8 mouse cellular contexts compared by ENCODE assay signal in genomic region chr11:3650141-3650540, GRCm38 (mm10). TPM values are rescaled to one million over a fixed set of nuclear protein-coding genes. Genes with fewer than 3 reads are reported as not detected.
DNase-seq lines count a peak whose midpoint lies in the region; ATAC-seq and TF ChIP-seq lines count a peak whose summit lies in the region.

No protein-coding gene starts in this region.

- H3K4me1 ChIP-seq in kidney, embryonic 14.5 days (ENCODE audit: control insufficient read depth, insufficient read depth, low read length), result no peaks in the 10 kb centered on the region; the same call in 1 of the 2 replicates
- H3K4me1 ChIP-seq in embryonic facial prominence, embryonic 12.5 days, result peaks cover 12% of the 10 kb centered on the region; the same call in 1 of the 2 replicates
- H3K4me1 ChIP-seq in intestine, embryonic 15.5 days (replicated peaks), result peaks cover 3% of the 10 kb centered on the region
- H3K4me1 ChIP-seq in midbrain, postnatal 0 days (ENCODE audit: insufficient read depth, low read length), result peaks cover 11% of the 10 kb centered on the region

- no peak for DNase-seq in kidney, postnatal 10 days
- DNase-seq in midbrain, postnatal 0 days (ENCODE audit: low spot score), result no peak
- DNase-seq in spleen, adult 18-20 months, result no peak
- no peak for DNase-seq in layer of hippocampus, postnatal 36 days
- DNase-seq in frontal cortex, postnatal 14 days (ENCODE audit: low spot score in 2 of 2), result no peak

- peak overlapping the region; percentile 73 for H3K4me2 ChIP-seq in kidney, embryonic 14.5 days (replicated peaks; ENCODE audit: low read depth, low read length)
- H3K4me2 ChIP-seq in embryonic facial prominence, embryonic 12.5 days (replicated peaks), result peak overlapping the region; percentile 65
- peak overlapping the region; percentile 88 for H3K4me2 ChIP-seq in intestine, embryonic 15.5 days (replicated peaks)
- peak overlapping the region; percentile 83 for H3K4me2 ChIP-seq in midbrain, postnatal 0 days (ENCODE audit: low read depth, low read length, poor library complexity, severe bottlenecking)

- H3K4me3 ChIP-seq in kidney, embryonic 14.5 days (ENCODE audit: low read length), result peak overlapping the region; percentile 84; the same call in 1 of the 2 replicates
- H3K4me3 ChIP-seq in embryonic facial prominence, embryonic 12.5 days, result peak overlapping the region; percentile 80
- H3K4me3 ChIP-seq in intestine, embryonic 15.5 days (replicated peaks), result peak overlapping the region; percentile 63; the same call in 1 of the 2 replicates
- H3K4me3 ChIP-seq in midbrain, postnatal 0 days (ENCODE audit: low read depth, low read length), result peak overlapping the region; percentile 80; the same call in 1 of the 2 replicates

- no peak overlapping the region for H3K9ac ChIP-seq in kidney, embryonic 14.5 days (ENCODE audit: low read depth, low read length)
- H3K9ac ChIP-seq in embryonic facial prominence, embryonic 12.5 days, result no peak overlapping the region
- H3K9ac ChIP-seq in intestine, embryonic 15.5 days, result no peak overlapping the region
- H3K9ac ChIP-seq in midbrain, postnatal 0 days (replicated peaks; ENCODE audit: low read length, poor library complexity, severe bottlenecking), result no peak overlapping the region

- H3K36me3 ChIP-seq in kidney, embryonic 14.5 days (ENCODE audit: control insufficient read depth, insufficient read depth, low read length), result peaks cover 14% of the 10 kb centered on the region
- H3K36me3 ChIP-seq in embryonic facial prominence, embryonic 12.5 days, result peaks cover 38% of the 10 kb centered on the region
- H3K36me3 ChIP-seq in intestine, embryonic 15.5 days, result peaks cover 12% of the 10 kb centered on the region
- peaks cover 4% of the 10 kb centered on the region for H3K36me3 ChIP-seq in midbrain, postnatal 0 days (ENCODE audit: insufficient read depth, low read length)

- 96% methylated on average over 6 of the region's 6 CpGs for WGBS in kidney, embryonic 14.5 days
- whole genome bisulfite sequencing in embryonic facial prominence, embryonic 12.5 days, result 97% methylated on average over 6 of the region's 6 CpGs
- 97% methylated on average over 6 of the region's 6 CpGs for WGBS in intestine, embryonic 15.5 days
- 98% methylated on average over 6 of the region's 6 CpGs for WGBS in midbrain, postnatal 0 days

- no peak for TF ChIP-seq CTCF in midbrain, postnatal 0 days (IDR thresholded peaks at IDR 0.05)

- H3K27ac ChIP-seq in kidney, embryonic 14.5 days (ENCODE audit: low read depth, low read length), result no peak overlapping the region
- no peak overlapping the region for H3K27ac ChIP-seq in embryonic facial prominence, embryonic 12.5 days
- H3K27ac ChIP-seq in intestine, embryonic 15.5 days, result no peak overlapping the region
- H3K27ac ChIP-seq in midbrain, postnatal 0 days (ENCODE audit: low read depth, low read length), result no peak overlapping the region

- H3K9me3 ChIP-seq in kidney, embryonic 14.5 days (ENCODE audit: control insufficient read depth, low read length), result peaks cover 8% of the 10 kb centered on the region
- H3K9me3 ChIP-seq in embryonic facial prominence, embryonic 12.5 days, result peaks cover 9% of the 10 kb centered on the region; the same call in 1 of the 2 replicates
- H3K9me3 ChIP-seq in intestine, embryonic 15.5 days, result peaks cover 4% of the 10 kb centered on the region
- H3K9me3 ChIP-seq in midbrain, postnatal 0 days (ENCODE audit: low read length), result 0 out of 2 replicates have a peak, but pooled peaks cover 4% of the 10 kb centered on the region

- no peaks in the 10 kb centered on the region for H3K27me3 ChIP-seq in kidney, embryonic 14.5 days (ENCODE audit: control insufficient read depth, insufficient read depth, low read length)
- H3K27me3 ChIP-seq in embryonic facial prominence, embryonic 12.5 days, result no peaks in the 10 kb centered on the region
- no peaks in the 10 kb centered on the region for H3K27me3 ChIP-seq in intestine, embryonic 15.5 days (replicated peaks)
- no peaks in the 10 kb centered on the region for H3K27me3 ChIP-seq in midbrain, postnatal 0 days (ENCODE audit: insufficient read depth, low read length)

- no peak for ATAC-seq in kidney, embryonic 14.5 days (ENCODE audit: low FRiP score, low TSS enrichment)
- ATAC-seq in embryonic facial prominence, embryonic 12.5 days (ENCODE audit: insufficient number of reproducible peaks, insufficient read depth, low FRiP score, low TSS enrichment), result no peak
- no peak for ATAC-seq in intestine, embryonic 15.5 days
- no peak for ATAC-seq in midbrain, postnatal 0 days (ENCODE audit: low FRiP score)

RNA-seq across cellular contexts. Expression of gene Morc2a, which starts 1.1 kb away (rescaled TPM):
- 18.2 and 23.7 TPM in 2 replicates for polyA plus RNA-seq in kidney, embryonic 14.5 days (2014; fragmentation: Nextera tagmentation; extraction: Ambion mirVana)
- polyA plus RNA-seq in embryonic facial prominence, embryonic 12.5 days (2016; fragmentation: Nextera tagmentation; extraction: Ambion mirVana), result 49.1 and 54.5 TPM in 2 replicates
- 20.9 and 21.1 TPM in 2 replicates for polyA plus RNA-seq in intestine, embryonic 15.5 days (2015; fragmentation: Nextera tagmentation; extraction: Ambion mirVana)
- total RNA-seq in midbrain, postnatal 0 days (2014; rRNA removed), result 39.1 and 44.2 TPM in 2 replicates
- 19.8 and 21.9 TPM in 2 replicates for polyA plus RNA-seq in midbrain, postnatal 0 days (2015; fragmentation: Nextera tagmentation; extraction: Ambion mirVana)
- 10 to 100 TPM; 44.3 to 47.4 TPM for total RNA-seq in layer of hippocampus, postnatal 36 days (2021)
